Mouse (Mus musculus) ovary, adult 10 weeks (tissue): ENCODE data around the gene Olfr869. TPM values are rescaled to one million over a fixed set of nuclear protein-coding genes. Genes with fewer than 3 reads are reported as not detected.

Experiments used
- polyA plus RNA-seq: library from polyadenylated mRNA; stranded (reverse); fragments of 350-450 nt; fragmentation: Illumina TruSeq; extraction: RNeasy Lipid Tissue Mini Kit (QIAGEN cat#74804); gene quantifications from one replicate; pipeline ENCODE4 v1.2.3, GENCODE M21; 2014

Olfr869 gene
- polyA plus RNA-seq, result not detected

DNA sequence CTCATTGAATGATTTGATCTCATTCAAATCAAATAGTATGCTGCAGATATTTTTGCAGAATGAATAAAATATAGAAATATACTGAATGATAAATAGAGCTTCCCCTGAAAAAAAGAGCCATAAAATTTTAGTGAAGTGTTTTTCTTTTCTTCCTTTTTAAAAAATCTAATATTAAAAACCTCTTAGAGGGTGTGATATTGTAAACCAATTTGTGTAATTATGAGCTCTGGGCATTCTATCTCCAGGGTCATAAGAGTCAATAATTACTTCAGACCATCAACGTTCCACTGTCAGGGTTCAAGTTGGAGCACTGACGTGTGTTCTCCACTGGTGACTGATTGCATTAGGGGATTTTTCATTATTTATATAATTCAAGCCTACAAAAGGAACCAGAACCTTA, at the start of gene Olfr869:
TSS of gene Olfr869 (plus strand) at position 301 of the 400 bp plus-strand sequence.

DNA sequence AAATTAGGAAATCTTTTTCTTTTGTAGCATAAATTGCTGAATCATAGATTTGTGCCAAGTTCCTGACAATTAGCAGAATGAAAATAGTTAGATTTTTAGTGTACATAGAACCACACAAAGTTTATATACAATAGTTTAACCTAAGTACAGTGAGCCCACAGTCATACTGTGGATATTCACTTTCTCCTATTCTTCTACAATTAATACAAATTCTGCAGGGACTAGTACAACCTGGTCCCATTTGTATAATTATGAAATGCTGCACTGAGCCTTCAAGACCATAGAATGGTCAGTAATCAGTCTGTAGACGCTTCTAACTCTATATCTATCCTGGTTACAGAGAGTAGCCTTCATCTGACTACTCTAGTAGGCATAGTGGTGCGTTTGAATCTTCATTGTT, 30.5 kb upstream of the Olfr869 start, which contains the start of gene Olfr868:
TSS of gene Olfr868 (plus strand) at position 301 of the 400 bp plus-strand sequence.

DNA sequence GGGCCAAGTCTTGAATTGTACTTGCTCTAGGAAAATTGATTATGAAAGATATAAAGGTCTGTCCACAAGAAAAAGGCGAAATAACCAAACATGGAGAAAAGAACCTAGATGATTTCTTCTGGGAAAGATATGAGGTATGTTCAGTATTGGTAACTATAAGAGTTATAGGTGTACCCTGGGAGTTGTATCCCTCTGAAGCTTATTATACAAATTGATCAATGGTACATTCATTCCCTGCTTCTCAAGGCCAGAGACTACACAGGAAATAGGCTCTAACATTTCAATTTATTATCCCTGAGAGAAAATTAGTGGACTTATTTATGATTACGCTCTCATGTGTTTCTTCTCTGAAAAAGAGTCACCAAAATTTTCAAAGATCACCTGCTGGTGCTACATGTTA, 45.1 kb downstream of the Olfr869 start, which contains the start of gene Olfr870:
TSS of gene Olfr870 (minus strand) at position 101 of the 400 bp plus-strand sequence.

Other genes with a start within 250 kb of the Olfr869 start
- gene Olfr862, start 241.0 kb upstream of the Olfr869 start, polyA plus RNA-seq, result not detected
- gene Olfr77, start 212.1 kb upstream of the Olfr869 start, polyA plus RNA-seq, result not detected
- gene Olfr866, start 101.0 kb upstream of the Olfr869 start, polyA plus RNA-seq, result not detected
- not detected for gene Olfr867, start 71.4 kb upstream of the Olfr869 start, polyA plus RNA-seq
- not detected for gene Olfr868, start 30.4 kb upstream of the Olfr869 start, polyA plus RNA-seq
- gene Olfr870, start 45.0 kb downstream of the Olfr869 start, polyA plus RNA-seq, result not detected
- gene Olfr871, start 83.2 kb downstream of the Olfr869 start, polyA plus RNA-seq, result not detected
- not detected for gene Olfr872, start 108.1 kb downstream of the Olfr869 start, polyA plus RNA-seq
- gene Olfr39, start 153.3 kb downstream of the Olfr869 start, polyA plus RNA-seq, result not detected
- gene Olfr873, start 169.5 kb downstream of the Olfr869 start, polyA plus RNA-seq, result not detected
- not detected for gene Olfr18, start 207.1 kb downstream of the Olfr869 start, polyA plus RNA-seq